Mouse (Mus musculus) urinary bladder, adult 18-20 months (tissue): Measurements from ENCODE around the gene Trpm3.

Experiments
- DNase-seq, 2 experiments: peaks; one replicate each; pipeline ENCODE4 v3.0.0; 2022; ENCODE audit warnings: low spot score in 2 of 2, mixed read lengths in 2 of 2

The Trpm3 gene

DNA sequence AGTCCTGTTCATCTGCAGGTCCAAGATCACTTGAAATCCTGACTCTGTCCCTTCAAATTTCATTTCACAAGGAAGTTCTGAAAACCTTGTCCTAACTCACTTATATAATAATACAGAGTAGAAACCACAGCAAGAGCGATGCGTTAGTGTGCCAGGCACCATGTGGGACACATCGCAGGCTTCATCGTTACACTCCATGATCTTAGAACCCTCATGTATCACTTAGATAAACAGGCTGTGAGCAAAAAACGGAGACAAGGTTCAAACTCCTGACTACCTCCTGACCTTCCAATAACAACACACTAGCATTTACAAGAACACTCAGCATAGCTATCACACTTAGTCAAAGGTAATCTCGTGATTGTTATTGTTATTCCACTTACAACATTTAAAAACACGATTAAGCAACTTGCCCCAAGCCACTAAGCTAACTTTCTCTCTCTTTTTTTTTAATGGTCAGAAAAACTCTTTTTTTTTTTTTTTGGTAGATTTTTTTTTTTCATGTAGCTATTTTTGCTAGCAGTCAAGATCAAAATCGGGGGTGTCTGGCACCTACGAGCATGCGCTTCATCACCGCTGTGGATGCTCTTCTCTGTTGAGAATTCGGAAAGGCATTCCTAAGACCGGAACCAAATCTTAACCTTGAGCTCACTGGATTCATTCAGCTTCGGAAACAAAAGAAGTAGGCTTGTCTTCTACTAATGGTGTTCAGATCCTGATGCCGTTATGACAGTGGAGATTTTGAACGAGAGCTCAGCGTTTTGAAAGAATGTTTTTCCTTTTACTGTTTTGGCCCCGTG, 784.2 kb downstream of the Trpm3 start:
- no peak for DNase-seq

DNA sequence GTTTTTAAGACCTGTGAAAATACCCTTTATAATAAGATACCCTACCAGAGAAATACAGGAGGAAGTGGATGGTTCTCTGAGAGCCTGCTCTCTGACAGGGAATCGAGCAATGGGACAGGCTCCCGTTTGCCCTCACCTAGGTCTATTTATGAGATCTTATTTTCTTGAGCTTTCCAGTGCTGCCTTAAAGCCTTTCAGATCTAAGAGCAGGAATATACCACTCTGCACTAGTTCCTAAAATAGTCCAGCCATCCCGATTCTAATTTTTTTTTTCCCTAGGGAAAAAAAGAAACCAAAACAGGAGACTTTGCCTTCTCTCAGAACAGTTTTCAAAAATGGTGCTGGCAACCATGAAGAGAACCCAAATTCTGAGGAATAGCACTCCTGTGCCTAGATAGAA, 786.4 kb downstream of the Trpm3 start:
- DNase-seq: no peak

DNA sequence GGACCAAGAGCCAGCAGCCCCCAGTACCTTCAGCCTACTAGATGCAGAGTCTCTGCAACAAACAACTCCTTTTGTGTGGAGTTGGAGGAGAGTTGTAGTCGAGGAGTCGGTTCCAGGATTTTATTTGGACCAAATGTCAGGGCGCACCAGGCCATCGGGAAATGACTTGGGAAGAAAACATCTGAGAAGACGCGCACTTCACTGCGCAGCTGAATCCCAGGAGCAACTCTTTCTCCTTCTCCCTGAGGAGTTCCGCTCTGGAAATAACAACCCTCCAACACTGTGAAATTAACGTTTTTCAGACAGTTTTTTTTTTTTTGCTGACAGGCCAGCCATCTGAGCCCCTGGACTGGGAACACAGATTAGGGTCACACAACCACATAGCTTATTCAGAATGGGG, 787.9 kb downstream of the Trpm3 start:
- DNase-seq: no peak

DNA sequence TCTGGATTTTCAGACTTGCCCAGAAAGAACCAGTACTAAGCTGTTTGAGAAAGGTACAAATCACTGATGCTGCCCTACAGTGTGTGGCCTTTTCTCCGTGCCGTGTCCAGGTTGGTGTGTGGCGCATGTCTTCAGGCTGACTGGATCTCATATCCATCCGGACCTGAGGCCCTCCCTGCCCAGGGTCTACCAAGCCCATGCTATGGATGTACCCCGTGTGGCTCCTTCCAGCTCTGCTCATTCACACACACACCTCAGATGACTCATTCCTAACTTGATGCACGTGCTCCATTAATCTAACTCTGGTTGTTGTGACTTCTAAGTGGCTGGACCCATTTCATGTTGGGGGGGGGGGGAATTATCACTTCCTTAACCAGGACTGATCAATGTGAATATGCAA, 789.5 kb downstream of the Trpm3 start:
- no peak for DNase-seq

DNA sequence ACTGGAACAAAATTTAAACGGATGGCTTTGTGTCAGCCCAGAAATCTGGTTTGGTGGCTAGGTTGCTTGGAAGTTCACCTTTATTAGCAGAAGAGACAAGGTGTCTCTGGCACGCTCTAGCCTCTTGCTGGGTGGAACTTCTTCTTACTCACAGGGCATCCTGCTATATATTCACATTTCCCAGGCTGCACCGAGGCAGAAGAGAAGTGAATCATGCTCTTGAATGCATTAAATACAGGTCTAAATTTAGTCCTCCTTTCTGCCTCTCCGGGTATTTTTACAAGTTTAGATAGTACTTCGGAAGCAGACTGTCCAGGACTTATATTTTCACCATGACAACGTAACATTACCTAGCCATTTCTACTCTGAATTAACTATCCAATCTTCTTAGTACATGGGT, 790.9 kb downstream of the Trpm3 start:
- DNase-seq: no peak

DNA sequence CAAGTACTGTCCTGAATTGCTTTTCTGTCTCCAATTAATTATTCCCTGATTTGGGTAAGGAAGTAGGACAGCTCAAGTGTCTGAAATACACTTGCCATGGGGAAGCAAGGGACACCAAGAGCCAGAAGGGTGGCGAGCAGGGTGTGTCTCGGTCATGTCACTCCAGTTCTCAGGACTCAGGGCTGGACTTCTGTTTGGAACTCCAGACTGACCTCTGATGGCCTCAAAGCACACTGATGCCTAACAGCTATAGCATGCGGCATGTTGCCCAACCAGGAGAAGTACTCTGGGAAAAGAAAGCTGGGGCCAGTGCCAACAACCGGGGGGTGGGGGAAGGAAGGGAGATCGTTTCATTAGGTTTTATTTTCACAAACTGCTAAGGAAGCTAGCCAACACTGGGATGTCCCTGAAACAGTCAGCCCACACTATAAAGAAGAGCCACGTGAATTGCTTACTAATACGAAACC, 791.6 kb downstream of the Trpm3 start:
- DNase-seq: no peak

DNA sequence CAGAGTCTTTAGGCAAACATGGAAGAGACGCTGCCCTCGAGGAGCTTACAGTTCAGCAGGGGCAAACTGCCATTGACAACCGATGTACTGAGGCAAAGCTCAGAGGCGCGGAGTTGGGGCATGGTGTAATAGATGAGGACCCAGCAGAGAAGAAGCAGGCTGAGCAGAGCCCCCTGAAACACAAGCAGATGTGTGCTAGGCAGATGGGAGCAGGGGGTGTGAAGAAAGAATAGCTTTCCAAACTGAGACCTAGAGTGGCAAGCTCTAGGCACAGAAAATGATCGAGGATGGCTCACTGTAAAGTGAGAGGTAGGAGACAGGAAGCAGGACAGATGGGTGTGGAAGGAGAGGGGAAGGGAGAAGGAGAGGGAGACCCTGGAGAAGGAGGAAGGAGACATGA, 792.2 kb downstream of the Trpm3 start:
- no peak for DNase-seq

DNA sequence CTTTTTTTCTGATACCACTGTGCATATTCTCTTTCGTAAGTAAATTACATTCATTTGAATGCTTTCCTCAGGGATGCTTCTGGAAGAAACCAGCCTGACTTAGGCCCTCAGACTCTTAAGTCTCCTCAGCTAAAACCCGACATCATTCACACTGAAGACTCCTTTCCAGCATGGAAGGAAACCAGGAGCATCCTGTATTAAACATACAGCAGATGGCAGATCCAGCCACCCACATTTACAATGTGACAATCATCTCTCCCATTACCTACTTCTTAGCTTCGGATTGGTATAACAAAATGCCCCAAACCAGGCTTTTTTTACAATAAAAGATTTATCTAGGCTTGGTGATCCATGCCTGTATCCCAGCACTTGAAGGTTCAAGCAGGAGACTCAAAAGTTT, 796.2 kb downstream of the Trpm3 start:
- no peak for DNase-seq

DNA sequence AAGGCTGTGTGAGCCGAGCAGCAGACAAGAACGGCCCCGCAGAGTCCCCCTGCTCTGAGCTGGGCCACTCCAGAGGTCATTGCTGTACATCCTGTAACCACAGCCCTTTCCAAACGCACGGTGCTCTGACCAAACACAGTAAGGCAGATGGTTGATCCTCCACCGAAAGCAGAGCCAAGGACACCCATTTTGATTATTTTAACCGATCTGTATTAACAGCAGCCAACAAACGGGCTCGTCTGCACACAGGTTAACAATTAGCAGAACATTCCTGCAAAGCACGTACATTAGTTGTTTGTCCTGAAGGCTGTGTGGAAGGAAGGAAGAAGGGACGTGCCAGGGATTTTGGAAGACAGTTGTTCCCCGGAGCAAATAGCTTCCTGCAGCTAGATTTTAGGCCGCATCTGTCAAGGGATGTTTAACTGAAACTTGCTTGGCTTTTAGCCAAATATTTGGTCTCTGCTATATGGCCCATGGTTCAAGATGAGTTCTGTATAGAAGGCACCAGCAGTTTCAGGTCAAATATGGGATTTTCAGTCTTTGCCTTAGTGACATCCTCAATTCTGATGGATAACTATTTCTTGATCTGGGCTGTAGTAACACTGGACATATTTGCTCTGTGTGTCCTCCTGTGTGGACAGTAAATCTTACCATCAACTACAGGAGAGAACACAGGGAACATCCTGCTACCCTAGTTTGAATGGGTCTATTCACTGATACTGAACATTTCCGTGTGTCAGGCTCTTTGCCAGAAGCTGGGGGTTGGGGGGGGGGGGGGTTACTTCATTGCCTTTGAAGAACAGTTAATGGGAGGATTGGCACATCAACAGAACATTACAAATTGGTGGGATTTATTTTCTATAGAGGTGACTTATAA, 800.2 kb downstream of the Trpm3 start:
- DNase-seq: no peak

DNA sequence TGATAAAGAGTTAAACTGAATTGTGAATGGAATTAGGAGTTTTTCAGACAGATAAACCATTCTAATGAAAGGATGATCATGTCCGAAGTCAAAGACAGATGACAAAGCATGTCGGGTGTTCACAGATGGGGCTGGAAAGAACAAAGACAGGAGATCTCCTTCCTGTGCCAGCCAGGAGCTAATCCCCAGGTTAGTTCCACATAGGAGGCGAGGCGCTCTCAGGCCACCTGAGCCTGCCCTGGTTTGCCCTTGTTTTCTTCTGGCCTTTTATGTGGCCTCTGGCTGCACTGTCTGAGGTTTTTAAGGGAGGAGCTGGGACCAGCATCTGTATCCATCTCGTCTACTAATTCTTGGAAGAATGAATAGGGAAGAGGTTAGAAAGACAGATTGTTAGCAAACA, 801.0 kb downstream of the Trpm3 start:
- DNase-seq: no peak

DNA sequence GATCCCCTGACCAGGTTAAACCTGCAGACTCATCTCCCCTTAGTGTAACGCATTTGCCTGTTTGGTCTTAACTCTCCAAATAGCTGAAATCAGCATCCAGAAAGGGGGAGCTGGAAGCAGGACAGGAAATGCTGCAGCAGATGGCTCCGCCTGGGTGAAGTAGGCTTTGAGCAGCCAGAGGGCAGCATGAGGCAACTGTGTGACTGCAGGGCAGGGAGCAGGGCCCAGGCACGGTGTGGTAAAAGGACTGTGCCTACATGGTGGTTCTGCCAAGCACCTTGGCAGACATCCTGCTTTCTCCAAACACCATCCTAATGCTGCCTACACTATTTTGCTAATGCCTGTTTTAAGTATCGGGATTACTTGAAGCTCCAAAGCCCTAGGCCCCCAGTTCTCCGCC, 801.6 kb downstream of the Trpm3 start:
- DNase-seq: peak; percentile 12 to 54

DNA sequence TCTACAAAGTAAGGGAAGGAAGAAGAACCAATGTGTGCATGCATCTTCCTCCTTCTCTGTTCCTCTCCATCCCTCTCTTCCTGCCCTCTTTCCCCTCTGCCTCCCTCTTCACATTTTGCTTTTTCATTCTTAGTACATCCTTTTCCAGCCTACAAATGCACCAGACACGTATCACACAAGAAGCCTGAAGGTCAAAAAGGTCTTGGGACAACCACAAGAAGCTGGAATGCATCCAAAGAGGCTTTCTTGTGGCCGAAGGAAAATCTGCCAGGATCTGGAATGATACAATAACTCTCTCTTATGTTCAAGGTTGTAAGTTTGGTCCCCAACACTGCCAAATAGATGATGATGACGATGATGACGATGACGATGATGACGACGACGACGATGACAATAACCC, 802.1 kb downstream of the Trpm3 start:
- no peak for DNase-seq

DNA sequence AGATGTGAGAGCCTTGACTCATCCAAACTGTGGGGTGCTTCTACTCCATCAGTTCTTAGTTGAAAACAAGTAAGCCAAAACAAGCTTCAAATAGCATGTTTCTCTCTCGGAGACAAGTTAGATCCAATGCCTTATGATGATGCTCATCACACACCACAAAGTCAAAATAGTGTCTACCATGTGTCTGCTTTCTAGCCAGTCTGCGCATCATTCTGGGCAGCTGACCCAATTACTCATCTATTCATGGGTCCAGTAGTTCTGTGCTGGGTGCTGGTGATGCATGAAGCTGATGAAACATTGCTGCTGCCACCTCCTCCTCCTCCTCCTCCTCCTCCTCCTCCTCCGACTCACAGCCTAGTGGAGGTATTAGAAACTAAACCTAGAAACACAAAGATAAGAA, 813.6 kb downstream of the Trpm3 start:
- DNase-seq: no peak

DNA sequence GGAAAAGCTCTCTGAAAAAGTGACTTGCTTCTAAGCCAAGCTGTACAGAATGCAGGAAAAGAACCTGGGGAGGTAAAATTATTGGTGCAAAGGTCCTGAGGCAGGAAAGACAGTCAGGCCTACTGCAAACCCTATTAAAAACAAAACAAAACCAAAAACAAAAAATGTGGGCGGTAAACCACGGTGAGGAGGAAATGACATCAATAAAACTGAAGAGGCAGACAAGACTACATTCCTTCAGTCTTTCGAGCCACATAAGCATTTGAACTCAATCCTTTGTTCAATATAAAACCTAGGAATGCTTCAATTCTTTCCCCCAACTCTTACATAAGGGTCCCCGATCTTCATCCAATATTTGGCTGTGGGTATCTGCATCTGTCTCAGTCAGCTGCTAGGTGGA, 814.3 kb downstream of the Trpm3 start:
- DNase-seq: no peak

DNA sequence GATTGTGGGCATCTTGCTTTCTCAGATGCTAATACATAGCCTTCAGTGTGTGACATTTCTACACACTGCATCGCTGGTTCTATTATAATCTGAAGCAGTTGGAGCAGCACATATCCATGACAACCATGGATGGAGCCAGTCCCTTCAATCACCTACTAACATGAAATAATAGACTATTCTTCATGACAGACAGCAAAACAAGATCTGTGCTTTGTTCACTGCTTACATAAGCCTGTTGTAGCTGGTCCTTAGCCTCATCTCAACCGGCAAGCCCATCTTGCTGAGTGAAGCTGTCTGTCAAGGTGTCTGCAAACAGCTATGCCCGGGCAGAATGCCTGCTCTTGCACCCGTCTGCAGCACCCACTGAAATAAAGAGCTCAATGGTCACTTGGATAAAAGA, 819.6 kb downstream of the Trpm3 start:
- no peak for DNase-seq

DNA sequence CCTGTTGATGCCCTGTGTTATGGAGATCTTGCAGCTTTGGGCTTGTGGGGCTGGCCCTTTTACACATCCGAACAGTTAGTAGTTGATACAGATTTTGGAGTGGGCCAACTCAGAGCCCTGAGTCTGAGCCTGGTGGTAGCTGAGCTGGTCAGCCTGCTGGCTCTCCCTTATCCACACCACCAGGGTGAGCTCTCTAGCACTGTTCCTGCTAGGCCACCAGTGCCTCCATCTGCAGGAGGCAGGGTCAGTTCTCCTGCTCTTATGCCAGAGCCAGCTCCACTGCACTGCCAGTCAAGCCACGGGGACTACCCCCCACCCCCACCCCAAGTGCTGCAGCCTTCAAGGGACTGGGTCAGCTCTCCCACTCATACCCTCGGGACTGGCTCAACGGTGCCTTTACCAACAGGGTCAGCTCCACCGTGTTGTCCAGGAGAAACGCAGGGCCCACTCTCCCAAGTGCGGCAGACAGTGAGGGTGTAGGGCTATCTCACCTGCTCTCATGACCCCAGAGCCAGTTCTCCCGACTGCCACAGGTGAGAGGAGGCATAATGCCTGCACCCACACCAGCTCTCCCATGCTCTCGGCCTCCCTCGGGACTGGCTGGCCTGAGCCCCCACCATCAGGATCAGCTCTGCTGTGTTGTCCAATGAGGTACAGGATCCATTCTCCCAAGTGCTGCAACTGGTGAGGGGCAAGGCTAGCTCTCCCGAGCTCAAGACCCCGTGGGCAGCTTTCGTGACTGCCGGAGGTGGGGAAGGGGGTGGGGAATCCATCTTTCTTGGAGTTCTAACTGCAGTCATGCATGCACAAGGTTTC, 821.8 kb downstream of the Trpm3 start:
- DNase-seq: no peak

DNA sequence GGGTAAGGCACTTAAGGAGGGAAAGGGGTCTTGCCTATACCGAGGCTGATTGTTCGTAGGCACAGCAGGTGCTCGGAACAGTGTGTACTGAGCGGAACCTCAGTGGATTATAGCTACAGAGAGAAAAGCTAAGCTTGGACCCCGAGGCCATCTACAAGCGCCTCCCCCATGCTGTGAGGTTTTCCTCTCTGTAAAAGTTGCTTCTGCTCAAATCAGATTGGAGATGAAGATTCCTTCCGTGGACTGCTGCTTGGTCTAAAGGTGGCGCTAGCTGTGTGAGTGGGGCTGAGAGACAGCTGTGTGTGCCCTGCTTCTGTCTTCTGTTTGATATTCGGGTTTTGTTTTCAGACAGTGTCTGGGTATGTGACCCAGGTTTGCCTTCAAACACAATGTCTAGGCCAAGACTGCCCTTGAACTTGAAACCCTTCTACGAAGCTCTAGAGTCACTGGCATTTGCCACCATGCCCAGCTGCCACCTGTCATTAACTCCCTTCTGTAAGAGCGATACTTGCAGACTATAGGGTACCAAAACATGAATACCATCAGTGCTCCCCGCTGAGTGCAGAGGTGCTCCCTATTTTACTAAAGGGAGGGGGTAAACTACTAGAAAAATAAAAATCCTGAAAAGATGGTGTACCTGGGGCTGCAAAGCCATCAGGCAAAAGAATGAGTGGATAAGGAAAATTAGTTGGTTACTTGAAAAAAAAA, 823.3 kb downstream of the Trpm3 start:
- no peak for DNase-seq

DNA sequence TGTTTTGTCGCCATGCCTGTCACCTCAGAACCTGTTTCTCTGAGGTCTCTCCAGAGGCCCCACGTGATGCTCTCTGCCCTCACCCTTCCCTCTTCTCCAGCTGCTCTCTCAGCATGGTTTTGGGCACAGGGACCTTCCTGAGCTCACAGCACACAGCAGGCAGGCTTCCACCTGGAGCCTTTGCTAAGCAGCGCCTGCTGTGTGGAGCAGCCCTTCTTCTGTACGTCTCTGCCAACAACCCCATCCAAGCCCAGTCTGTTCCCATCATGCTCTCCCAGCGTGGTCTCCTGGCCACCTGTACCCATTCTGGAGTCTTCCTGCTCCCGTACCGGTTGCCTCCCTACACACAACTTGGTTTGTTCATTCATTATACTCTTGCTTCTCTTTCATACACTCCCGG, 823.9 kb downstream of the Trpm3 start:
- no peak for DNase-seq

DNA sequence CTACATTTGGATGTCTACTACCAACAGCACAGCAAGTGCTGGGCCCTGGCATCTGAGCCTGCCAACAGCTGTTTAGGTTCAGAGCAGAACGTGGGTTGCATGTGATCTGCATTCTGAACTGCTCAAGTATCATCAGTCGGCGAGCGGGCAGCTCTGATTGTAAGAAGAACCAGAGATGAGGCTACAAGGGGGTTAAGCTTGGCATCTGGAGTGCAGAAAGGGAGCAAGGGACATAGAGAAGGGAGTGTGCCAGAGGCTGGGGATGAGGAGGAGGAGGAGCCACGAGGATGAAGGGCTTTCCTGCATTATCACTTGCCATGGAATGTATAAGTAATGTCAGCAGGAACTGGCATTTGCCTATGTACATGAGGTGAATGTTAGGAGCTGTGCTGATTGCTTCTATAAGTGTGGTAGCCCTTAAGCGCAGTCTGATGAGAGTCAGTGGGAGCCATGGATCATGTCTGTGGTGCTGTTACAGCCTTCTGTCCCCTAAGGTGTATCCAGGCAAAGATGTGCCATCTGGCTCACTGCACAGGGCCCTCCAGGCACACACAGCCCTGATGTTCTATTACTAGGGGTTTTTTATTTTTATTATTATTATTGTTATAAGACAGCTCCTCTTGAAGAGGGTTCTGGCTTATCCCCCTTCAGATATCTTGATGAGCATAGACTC, 825.0 kb downstream of the Trpm3 start:
- no peak for DNase-seq

DNA sequence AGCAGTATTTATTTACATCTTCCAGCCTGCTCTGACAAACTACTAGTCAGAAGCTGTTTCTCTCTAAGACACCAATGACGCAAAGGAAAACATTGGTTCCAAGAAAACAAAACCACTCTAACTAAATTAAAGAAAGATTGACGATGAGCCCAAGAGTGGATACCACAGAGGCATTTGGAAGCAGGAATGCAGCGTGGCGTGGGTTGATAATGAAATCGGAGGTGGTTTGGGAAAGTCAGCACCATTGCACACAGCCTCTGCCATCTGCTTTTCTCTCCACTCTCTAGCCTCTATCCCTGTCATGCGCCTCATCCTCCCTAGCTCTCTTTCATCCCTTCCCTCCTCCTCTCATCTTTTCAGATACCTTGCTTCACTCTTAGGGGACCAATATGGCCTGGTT, 826.6 kb downstream of the Trpm3 start:
- DNase-seq: no peak

DNA sequence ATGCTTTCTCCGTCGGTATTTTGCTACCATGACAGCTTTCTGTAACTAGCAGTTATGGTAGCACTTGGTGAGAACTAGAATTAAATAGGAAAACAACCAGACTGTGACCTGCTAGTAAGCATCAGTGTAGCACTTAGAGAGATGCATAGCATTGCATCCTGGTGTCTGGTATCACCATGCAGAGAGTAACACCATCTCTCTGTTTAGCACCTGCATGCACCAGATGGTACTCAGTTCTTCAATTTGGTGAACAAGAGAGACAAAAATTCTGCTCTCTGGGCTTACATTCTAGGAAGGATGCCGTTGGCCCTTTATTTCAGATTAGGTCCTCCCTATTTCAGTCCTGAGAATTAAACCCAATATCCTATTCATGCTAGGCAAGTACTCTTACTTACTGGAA, 834.4 kb downstream of the Trpm3 start:
- no peak for DNase-seq
